Mouse (Mus musculus): ENCODE data around the gene Rplp0. TPM values are rescaled to one million over a fixed set of nuclear protein-coding genes. Genes with fewer than 3 reads are reported as not detected.
"Not testable (repeated sequence)": the region's sequence is repeated elsewhere in the genome, so short reads cannot be mapped to it uniquely, and the experiment has no call there.

Gene Rplp0
- polyA plus RNA-seq, 1 experiment from 2014 or later, result 903 TPM

DNA sequence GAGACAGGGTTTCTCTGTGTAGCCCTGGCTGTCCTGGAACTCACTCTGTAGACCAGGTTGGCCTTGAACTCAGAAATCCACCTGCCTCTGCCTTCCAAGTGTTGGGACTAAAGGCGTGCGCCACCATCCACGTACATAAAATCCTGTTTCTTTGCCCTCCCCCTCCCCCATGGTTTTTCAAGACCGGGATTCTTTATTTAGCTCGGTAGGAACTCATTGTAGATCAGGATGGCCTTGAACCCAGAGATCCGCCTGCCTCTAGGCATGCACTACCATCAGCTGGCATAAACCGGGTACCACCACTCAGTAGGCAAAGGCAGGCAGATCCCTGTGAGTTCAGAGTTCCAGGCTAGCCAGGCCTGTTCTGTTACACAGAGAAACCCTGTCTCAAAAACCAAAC lies 42.4 kb upstream of the Rplp0 start:
- Histone ChIP-seq H3K4me2 (ENCODE audit: low read depth, low read length) (no peak overlapping the region), H3K27me3 (ENCODE audit: control insufficient read depth, insufficient read depth, low read length) (no peaks in the 10 kb centered on the region), H3K9ac (replicated peaks; ENCODE audit: low read depth, low read length) (no peak overlapping the region), H3K36me3 (ENCODE audit: control insufficient read depth, insufficient read depth, low read length) (no peaks in the 10 kb centered on the region), H3K9me3 (ENCODE audit: control insufficient read depth, low read length) (no peaks in the 10 kb centered on the region), H3K4me1 (ENCODE audit: control insufficient read depth, insufficient read depth, low read length) (peaks cover 11% of the 10 kb centered on the region; the same call in 1 of the 2 replicates), H3K27ac (ENCODE audit: low read depth, low read length) (no peak overlapping the region), H3K4me3 (ENCODE audit: low read depth, low read length) (no peak overlapping the region)
- 91% methylated on average over 7 of the region's 7 CpGs for WGBS
- no peak for ATAC-seq (ENCODE audit: low read depth)

- ATAC-seq (ENCODE audit: low read depth), result no peak
- WGBS, result 93% methylated on average over 9 of the region's 9 CpGs
- no peak overlapping the region for H3K4me3 ChIP-seq (ENCODE audit: low read depth, low read length)
- H3K9me3 ChIP-seq (ENCODE audit: control insufficient read depth, low read length), result no peaks in the 10 kb centered on the region
- H3K9ac ChIP-seq (replicated peaks; ENCODE audit: low read depth, low read length), result no peak overlapping the region
- peaks cover 11% of the 10 kb centered on the region; the same call in 1 of the 2 replicates for H3K4me1 ChIP-seq (ENCODE audit: control insufficient read depth, insufficient read depth, low read length)
- no peak overlapping the region for H3K27ac ChIP-seq (ENCODE audit: low read depth, low read length)
- H3K4me2 ChIP-seq (ENCODE audit: low read depth, low read length), result no peak overlapping the region
- H3K36me3 ChIP-seq (ENCODE audit: control insufficient read depth, insufficient read depth, low read length), result no peaks in the 10 kb centered on the region
- H3K27me3 ChIP-seq (ENCODE audit: control insufficient read depth, insufficient read depth, low read length), result no peaks in the 10 kb centered on the region
Observed at GRCm38 (mm10) chr5:115517501-115517900, 41.8 kb upstream of the Rplp0 start.

GRCm38 (mm10) chr5:115518214-115518613 lies 41.1 kb upstream of the Rplp0 start:
- not testable (repeated sequence) for H3K9me3 ChIP-seq (ENCODE audit: control insufficient read depth, low read length); H3K27ac ChIP-seq (ENCODE audit: low read depth, low read length); H3K4me2 ChIP-seq (ENCODE audit: low read depth, low read length); ATAC-seq (ENCODE audit: low read depth); H3K9ac ChIP-seq (replicated peaks; ENCODE audit: low read depth, low read length); H3K36me3 ChIP-seq (ENCODE audit: control insufficient read depth, insufficient read depth, low read length); H3K4me3 ChIP-seq (ENCODE audit: low read depth, low read length); H3K27me3 ChIP-seq (ENCODE audit: control insufficient read depth, insufficient read depth, low read length)
- WGBS, result 98% methylated on average over 6 of the region's 8 CpGs
- H3K4me1 ChIP-seq (ENCODE audit: control insufficient read depth, insufficient read depth, low read length), result peaks cover 11% of the 10 kb centered on the region; the same call in 1 of the 2 replicates

- Histone ChIP-seq H3K4me3 (ENCODE audit: low read depth, low read length) (no peak overlapping the region), H3K27ac (ENCODE audit: low read depth, low read length) (no peak overlapping the region), H3K9me3 (ENCODE audit: control insufficient read depth, low read length) (no peaks in the 10 kb centered on the region), H3K4me1 (ENCODE audit: control insufficient read depth, insufficient read depth, low read length) (peaks cover 3% of the 10 kb centered on the region; the same call in 1 of the 2 replicates), H3K36me3 (ENCODE audit: control insufficient read depth, insufficient read depth, low read length) (no peaks in the 10 kb centered on the region), H3K4me2 (ENCODE audit: low read depth, low read length) (no peak overlapping the region), H3K9ac (replicated peaks; ENCODE audit: low read depth, low read length) (no peak overlapping the region), H3K27me3 (ENCODE audit: control insufficient read depth, insufficient read depth, low read length) (no peaks in the 10 kb centered on the region)
- ATAC-seq (ENCODE audit: low read depth), result no peak
- WGBS, result 86% methylated on average over 21 of the region's 21 CpGs
Observed at GRCm38 (mm10) chr5:115520325-115520869, 38.9 kb upstream of the Rplp0 start.

- no peak overlapping the region for H3K4me2 ChIP-seq (ENCODE audit: low read depth, low read length)
- H3K27ac ChIP-seq (ENCODE audit: low read depth, low read length), result no peak overlapping the region
Observed at GRCm38 (mm10) chr5:115521553-115522461, 37.5 kb upstream of the Rplp0 start.

DNA sequence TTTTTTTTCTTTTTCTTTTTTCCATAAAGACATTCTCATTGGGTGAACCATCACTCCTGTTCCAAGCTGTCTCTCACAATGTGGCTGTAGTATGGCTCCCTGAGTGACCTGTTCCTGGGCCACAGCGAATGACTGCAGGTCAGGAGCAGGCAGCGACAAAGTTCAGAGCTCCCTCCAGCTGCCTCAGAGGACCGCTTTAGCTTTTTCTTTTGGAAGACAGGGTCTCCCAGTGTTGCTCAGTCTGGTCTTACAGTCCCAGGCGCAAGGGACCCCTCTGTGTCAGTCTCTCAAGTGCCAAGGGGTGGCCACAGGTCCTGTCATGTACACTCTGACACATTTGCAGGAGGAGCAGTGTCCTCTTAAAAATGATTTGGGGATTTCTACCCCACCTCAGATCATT lies 36.7 kb upstream of the Rplp0 start:
- no peak overlapping the region for H3K4me3 ChIP-seq (ENCODE audit: low read depth, low read length)
- 90% methylated on average over 4 of the region's 4 CpGs for WGBS
- H3K9ac ChIP-seq (replicated peaks; ENCODE audit: low read depth, low read length), result no peak overlapping the region
- H3K36me3 ChIP-seq (ENCODE audit: control insufficient read depth, insufficient read depth, low read length), result no peaks in the 10 kb centered on the region
- no peaks in the 10 kb centered on the region for H3K27me3 ChIP-seq (ENCODE audit: control insufficient read depth, insufficient read depth, low read length)
- H3K27ac ChIP-seq (ENCODE audit: low read depth, low read length), result no peak overlapping the region
- H3K4me2 ChIP-seq (ENCODE audit: low read depth, low read length), result no peak overlapping the region
- H3K9me3 ChIP-seq (ENCODE audit: control insufficient read depth, low read length), result no peaks in the 10 kb centered on the region
- no peak for ATAC-seq (ENCODE audit: low read depth)
- H3K4me1 ChIP-seq (ENCODE audit: control insufficient read depth, insufficient read depth, low read length), result peaks cover 3% of the 10 kb centered on the region; the same call in 1 of the 2 replicates

More at GRCm38 (mm10) chr5:115521553-115522461, 37.5 kb upstream of the Rplp0 start:
- Histone ChIP-seq H3K4me3 (ENCODE audit: low read depth, low read length) (no peak overlapping the region), H3K9ac (replicated peaks; ENCODE audit: low read depth, low read length) (no peak overlapping the region), H3K9me3 (ENCODE audit: control insufficient read depth, low read length) (no peaks in the 10 kb centered on the region), H3K27me3 (ENCODE audit: control insufficient read depth, insufficient read depth, low read length) (no peaks in the 10 kb centered on the region), H3K4me1 (ENCODE audit: control insufficient read depth, insufficient read depth, low read length) (peaks cover 3% of the 10 kb centered on the region; the same call in 1 of the 2 replicates), H3K36me3 (ENCODE audit: control insufficient read depth, insufficient read depth, low read length) (no peaks in the 10 kb centered on the region)
- no peak for ATAC-seq (ENCODE audit: low read depth)
- 67% methylated on average over 21 of the region's 21 CpGs for WGBS

DNA sequence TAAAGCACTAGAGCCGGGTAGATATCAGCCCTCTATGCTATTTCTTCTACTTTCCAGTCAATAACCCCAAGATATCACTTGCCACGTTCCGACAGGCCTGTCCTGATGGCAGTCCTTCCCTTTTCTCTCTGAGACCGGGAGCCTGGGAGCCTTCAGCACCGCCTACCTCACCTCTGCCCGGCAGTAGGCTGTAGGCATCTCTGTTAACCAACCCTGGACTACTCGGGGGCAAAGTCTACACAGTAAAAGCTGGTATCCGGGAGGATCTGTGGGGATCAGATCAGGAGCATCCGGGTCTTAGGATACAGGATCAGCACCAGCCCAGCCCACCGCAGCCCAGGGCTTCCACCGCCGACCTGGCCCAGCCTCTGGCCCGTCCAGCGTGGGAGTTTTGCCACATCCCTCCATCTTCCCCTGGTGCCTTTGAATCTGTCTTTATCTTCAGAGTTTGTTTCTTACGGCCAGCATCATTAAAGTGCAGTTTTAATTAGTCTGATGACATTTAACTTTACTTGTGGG lies 36.2 kb upstream of the Rplp0 start:
- no peak overlapping the region for H3K4me2 ChIP-seq (ENCODE audit: low read depth, low read length)
- no peak overlapping the region for H3K9ac ChIP-seq (replicated peaks; ENCODE audit: low read depth, low read length)
- H3K4me3 ChIP-seq (ENCODE audit: low read depth, low read length), result no peak overlapping the region
- no peak overlapping the region for H3K27ac ChIP-seq (ENCODE audit: low read depth, low read length)
- H3K27me3 ChIP-seq (ENCODE audit: control insufficient read depth, insufficient read depth, low read length), result no peaks in the 10 kb centered on the region
- H3K9me3 ChIP-seq (ENCODE audit: control insufficient read depth, low read length), result no peaks in the 10 kb centered on the region
- no peak for ATAC-seq (ENCODE audit: low read depth)
- H3K4me1 ChIP-seq (ENCODE audit: control insufficient read depth, insufficient read depth, low read length), result peaks cover 3% of the 10 kb centered on the region; the same call in 1 of the 2 replicates
- no peaks in the 10 kb centered on the region for H3K36me3 ChIP-seq (ENCODE audit: control insufficient read depth, insufficient read depth, low read length)
- 80% methylated on average over 15 of the region's 15 CpGs for WGBS

- 10% methylated on average over 15 of the region's 15 CpGs for WGBS
- no peak overlapping the region for H3K4me3 ChIP-seq (ENCODE audit: low read depth, low read length)
- no peak; the same call in 1 of the 2 replicates for ATAC-seq (ENCODE audit: low read depth)
- 0 out of 2 replicates have a peak overlapping the region, but pooled peaks have one; percentile 16 for H3K9ac ChIP-seq (replicated peaks; ENCODE audit: low read depth, low read length)
- H3K4me2 ChIP-seq (ENCODE audit: low read depth, low read length), result no peak overlapping the region
- no peaks in the 10 kb centered on the region for H3K27me3 ChIP-seq (ENCODE audit: control insufficient read depth, insufficient read depth, low read length)
- peaks cover 3% of the 10 kb centered on the region; the same call in 1 of the 2 replicates for H3K4me1 ChIP-seq (ENCODE audit: control insufficient read depth, insufficient read depth, low read length)
- H3K36me3 ChIP-seq (ENCODE audit: control insufficient read depth, insufficient read depth, low read length), result no peaks in the 10 kb centered on the region
- no peak overlapping the region for H3K27ac ChIP-seq (ENCODE audit: low read depth, low read length)
- H3K9me3 ChIP-seq (ENCODE audit: control insufficient read depth, low read length), result no peaks in the 10 kb centered on the region
Observed at GRCm38 (mm10) chr5:115523971-115524370, 35.3 kb upstream of the Rplp0 start.

DNA sequence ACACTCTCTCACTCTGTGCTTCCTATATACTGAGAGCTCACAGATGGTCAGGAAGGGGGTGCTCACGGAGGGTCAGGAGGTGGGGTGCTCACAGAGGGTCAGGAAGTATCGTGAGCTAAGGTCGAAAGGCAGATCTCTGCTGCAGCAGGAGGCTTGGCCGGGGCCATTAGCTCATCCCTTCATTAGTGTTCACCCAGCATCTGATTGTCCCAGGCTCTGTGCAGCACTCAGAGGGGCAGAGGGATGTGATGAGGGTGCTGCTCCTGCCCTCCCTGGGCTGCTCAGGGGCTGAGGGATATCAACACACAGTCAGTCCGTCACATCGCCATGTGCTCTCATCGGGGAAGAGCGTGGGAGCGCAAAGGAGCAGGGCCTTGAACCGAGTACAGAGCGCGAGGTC lies 34.8 kb upstream of the Rplp0 start:
- ATAC-seq (ENCODE audit: low read depth), result no peak
- H3K9ac ChIP-seq (replicated peaks; ENCODE audit: low read depth, low read length), result no peak overlapping the region
- no peak overlapping the region for H3K27ac ChIP-seq (ENCODE audit: low read depth, low read length)
- H3K4me3 ChIP-seq (ENCODE audit: low read depth, low read length), result no peak overlapping the region
- peaks cover 5% of the 10 kb centered on the region; the same call in 1 of the 2 replicates for H3K4me1 ChIP-seq (ENCODE audit: control insufficient read depth, insufficient read depth, low read length)
- H3K36me3 ChIP-seq (ENCODE audit: control insufficient read depth, insufficient read depth, low read length), result no peaks in the 10 kb centered on the region
- no peaks in the 10 kb centered on the region for H3K9me3 ChIP-seq (ENCODE audit: control insufficient read depth, low read length)
- 54% methylated on average over 12 of the region's 12 CpGs for WGBS
- no peak overlapping the region for H3K4me2 ChIP-seq (ENCODE audit: low read depth, low read length)
- no peaks in the 10 kb centered on the region for H3K27me3 ChIP-seq (ENCODE audit: control insufficient read depth, insufficient read depth, low read length)

Measured in neural tube, embryonic 14.5 days (tissue).